Mouse (Mus musculus): ENCODE measurements around the gene Mid1. TPM values are rescaled to one million over a fixed set of nuclear protein-coding genes. Genes with fewer than 3 reads are reported as not detected.

The Mid1 gene
- total and polyA plus RNA-seq, 2 experiments from 2014 or later = 3.3 to 7.8 TPM

- WGBS = 78% methylated on average over 5 of the region's 5 CpGs
- Histone ChIP-seq H3K9ac (replicated peaks; ENCODE audit: low read length, poor library complexity, severe bottlenecking) (no peak overlapping the region), H3K9me3 (ENCODE audit: low read length) (no peaks in the 10 kb centered on the region), H3K36me3 (ENCODE audit: insufficient read depth, low read length) (no peaks in the 10 kb centered on the region), H3K4me2 (ENCODE audit: low read depth, low read length, poor library complexity, severe bottlenecking) (no peak overlapping the region), H3K27ac (ENCODE audit: low read depth, low read length) (no peak overlapping the region), H3K4me1 (ENCODE audit: insufficient read depth, low read length) (no peaks in the 10 kb centered on the region), H3K27me3 (ENCODE audit: insufficient read depth, low read length) (no peaks in the 10 kb centered on the region), H3K4me3 (ENCODE audit: low read depth, low read length) (no peak overlapping the region)
- TF ChIP-seq CTCF (IDR thresholded peaks at IDR 0.05) = no peak
- ATAC-seq (ENCODE audit: low FRiP score) (no peak), DNase-seq (ENCODE audit: low spot score) (no peak)
These were observed 104.7 kb downstream of the Mid1 start for GRCm38 (mm10) chrX:169789702-169790101.

- Histone ChIP-seq H3K36me3 (ENCODE audit: insufficient read depth, low read length) (no peaks in the 10 kb centered on the region), H3K27me3 (ENCODE audit: insufficient read depth, low read length) (no peaks in the 10 kb centered on the region), H3K9ac (replicated peaks; ENCODE audit: low read length, poor library complexity, severe bottlenecking) (no peak overlapping the region), H3K9me3 (ENCODE audit: low read length) (no peaks in the 10 kb centered on the region), H3K4me2 (ENCODE audit: low read depth, low read length, poor library complexity, severe bottlenecking) (no peak overlapping the region), H3K27ac (ENCODE audit: low read depth, low read length) (no peak overlapping the region), H3K4me3 (ENCODE audit: low read depth, low read length) (no peak overlapping the region), H3K4me1 (ENCODE audit: insufficient read depth, low read length) (no peaks in the 10 kb centered on the region)
- 27% methylated on average over 1 of the region's 1 CpGs for WGBS
- TF ChIP-seq CTCF (IDR thresholded peaks at IDR 0.05) = no peak
- DNase-seq (ENCODE audit: low spot score) (no peak), ATAC-seq (ENCODE audit: low FRiP score) (no peak)
These were observed 107.9 kb downstream of the Mid1 start for GRCm38 (mm10) chrX:169792879-169793278.

DNA sequence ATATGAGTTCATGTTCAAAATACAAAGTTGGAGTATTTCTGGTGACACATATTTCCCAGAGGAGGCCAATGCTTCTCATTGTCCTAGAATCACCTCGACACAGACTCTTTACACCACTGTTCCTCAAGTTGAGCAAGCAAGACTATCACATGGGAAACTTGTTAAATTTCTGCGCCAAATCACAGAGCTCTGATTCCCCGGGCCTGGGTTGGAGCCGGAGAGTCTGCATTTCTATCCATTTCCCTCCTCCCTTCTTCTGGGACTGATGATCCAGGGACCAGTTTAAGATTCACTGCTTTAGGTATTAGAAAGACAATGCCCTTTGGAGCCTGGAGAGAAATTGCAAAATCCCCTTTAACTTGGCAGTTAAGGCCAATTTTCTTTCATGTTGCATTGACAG lies 109.4 kb downstream of the Mid1 start:
- Histone ChIP-seq H3K4me2 (ENCODE audit: low read depth, low read length, poor library complexity, severe bottlenecking) (no peak overlapping the region), H3K9me3 (ENCODE audit: low read length) (no peaks in the 10 kb centered on the region), H3K27me3 (ENCODE audit: insufficient read depth, low read length) (no peaks in the 10 kb centered on the region), H3K36me3 (ENCODE audit: insufficient read depth, low read length) (no peaks in the 10 kb centered on the region), H3K27ac (ENCODE audit: low read depth, low read length) (no peak overlapping the region), H3K9ac (replicated peaks; ENCODE audit: low read length, poor library complexity, severe bottlenecking) (no peak overlapping the region), H3K4me3 (ENCODE audit: low read depth, low read length) (no peak overlapping the region), H3K4me1 (ENCODE audit: insufficient read depth, low read length) (no peaks in the 10 kb centered on the region)
- 50% methylated on average over 4 of the region's 4 CpGs for WGBS
- ATAC-seq (ENCODE audit: low FRiP score) = no peak
- DNase-seq (ENCODE audit: low spot score) = no peak
- TF ChIP-seq CTCF (IDR thresholded peaks at IDR 0.05) = no peak

GRCm38 (mm10) chrX:169794831-169795311 lies 109.9 kb downstream of the Mid1 start:
- H3K9ac ChIP-seq (replicated peaks; ENCODE audit: low read length, poor library complexity, severe bottlenecking) = no peak overlapping the region
- 35% methylated on average over 7 of the region's 7 CpGs for WGBS
- H3K27ac ChIP-seq (ENCODE audit: low read depth, low read length) = no peak overlapping the region
- TF ChIP-seq CTCF (IDR thresholded peaks at IDR 0.05) = no peak
- H3K4me3 ChIP-seq (ENCODE audit: low read depth, low read length) = no peak overlapping the region
- no peak for ATAC-seq (ENCODE audit: low FRiP score)
- H3K4me1 ChIP-seq (ENCODE audit: insufficient read depth, low read length) = no peaks in the 10 kb centered on the region
- no peak for DNase-seq (ENCODE audit: low spot score)
- H3K36me3 ChIP-seq (ENCODE audit: insufficient read depth, low read length) = no peaks in the 10 kb centered on the region
- no peak overlapping the region for H3K4me2 ChIP-seq (ENCODE audit: low read depth, low read length, poor library complexity, severe bottlenecking)
- no peaks in the 10 kb centered on the region for H3K27me3 ChIP-seq (ENCODE audit: insufficient read depth, low read length)
- H3K9me3 ChIP-seq (ENCODE audit: low read length) = no peaks in the 10 kb centered on the region

- Histone ChIP-seq H3K4me3 (ENCODE audit: low read depth, low read length) (no peak overlapping the region), H3K4me1 (ENCODE audit: insufficient read depth, low read length) (no peaks in the 10 kb centered on the region), H3K27ac (ENCODE audit: low read depth, low read length) (no peak overlapping the region), H3K9ac (replicated peaks; ENCODE audit: low read length, poor library complexity, severe bottlenecking) (no peak overlapping the region), H3K9me3 (ENCODE audit: low read length) (no peaks in the 10 kb centered on the region), H3K27me3 (ENCODE audit: insufficient read depth, low read length) (no peaks in the 10 kb centered on the region), H3K4me2 (ENCODE audit: low read depth, low read length, poor library complexity, severe bottlenecking) (no peak overlapping the region), H3K36me3 (ENCODE audit: insufficient read depth, low read length) (no peaks in the 10 kb centered on the region)
- ATAC-seq (ENCODE audit: low FRiP score) (no peak), DNase-seq (ENCODE audit: low spot score) (no peak)
- WGBS = 50% methylated on average over 3 of the region's 3 CpGs
- no peak for TF ChIP-seq CTCF (IDR thresholded peaks at IDR 0.05)
These were observed 112.1 kb downstream of the Mid1 start for GRCm38 (mm10) chrX:169797148-169797547.

DNA sequence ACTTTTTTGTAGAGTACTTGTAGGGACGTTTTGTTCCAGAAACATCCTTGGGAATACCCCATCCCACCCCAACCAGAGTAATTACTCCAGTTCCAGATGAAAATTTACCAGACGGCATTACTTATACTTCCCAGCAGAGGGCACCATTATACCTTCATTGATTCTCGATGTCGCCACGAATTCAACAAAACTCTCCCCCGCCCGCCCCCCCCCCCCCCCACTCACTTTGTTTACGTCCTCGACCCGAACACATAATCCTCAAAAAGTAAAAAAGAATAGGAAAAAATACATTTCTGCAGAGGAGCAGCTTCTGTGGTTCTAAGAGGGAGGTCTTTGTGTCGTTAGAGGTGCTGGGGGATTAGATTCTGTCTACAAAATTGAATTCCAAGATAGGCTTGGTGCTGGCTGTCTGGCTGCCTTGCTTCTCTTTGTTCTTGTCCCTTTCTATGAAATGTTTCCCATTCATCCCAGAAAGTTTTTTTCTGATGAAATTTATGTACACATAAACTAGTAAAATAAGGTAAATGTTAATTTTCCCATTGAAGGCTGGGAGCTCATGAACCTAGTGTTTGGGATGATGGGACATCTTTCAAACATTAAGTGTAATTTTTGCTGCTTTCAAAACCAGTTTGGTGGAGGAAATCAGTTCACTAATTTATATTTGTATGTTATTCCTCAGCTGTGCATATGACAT lies 114.1 kb downstream of the Mid1 start:
- TF ChIP-seq CTCF (IDR thresholded peaks at IDR 0.05) = peak; percentile 64
- Histone ChIP-seq H3K27ac (ENCODE audit: low read depth, low read length) (no peak overlapping the region), H3K4me1 (ENCODE audit: insufficient read depth, low read length) (no peaks in the 10 kb centered on the region), H3K4me2 (ENCODE audit: low read depth, low read length, poor library complexity, severe bottlenecking) (0 out of 2 replicates have a peak overlapping the region, but pooled peaks have one; percentile 12), H3K9ac (replicated peaks; ENCODE audit: low read length, poor library complexity, severe bottlenecking) (no peak overlapping the region), H3K4me3 (ENCODE audit: low read depth, low read length) (peak overlapping the region; percentile 18), H3K27me3 (ENCODE audit: insufficient read depth, low read length) (no peaks in the 10 kb centered on the region), H3K9me3 (ENCODE audit: low read length) (no peaks in the 10 kb centered on the region), H3K36me3 (ENCODE audit: insufficient read depth, low read length) (no peaks in the 10 kb centered on the region)
- DNase-seq (ENCODE audit: low spot score) = peak; percentile 59
- no peak for ATAC-seq (ENCODE audit: low FRiP score)
- 10% methylated on average over 10 of the region's 11 CpGs for WGBS
